Mouse (Mus musculus): ENCODE data around the gene Lin9.

The Lin9 gene

DNA sequence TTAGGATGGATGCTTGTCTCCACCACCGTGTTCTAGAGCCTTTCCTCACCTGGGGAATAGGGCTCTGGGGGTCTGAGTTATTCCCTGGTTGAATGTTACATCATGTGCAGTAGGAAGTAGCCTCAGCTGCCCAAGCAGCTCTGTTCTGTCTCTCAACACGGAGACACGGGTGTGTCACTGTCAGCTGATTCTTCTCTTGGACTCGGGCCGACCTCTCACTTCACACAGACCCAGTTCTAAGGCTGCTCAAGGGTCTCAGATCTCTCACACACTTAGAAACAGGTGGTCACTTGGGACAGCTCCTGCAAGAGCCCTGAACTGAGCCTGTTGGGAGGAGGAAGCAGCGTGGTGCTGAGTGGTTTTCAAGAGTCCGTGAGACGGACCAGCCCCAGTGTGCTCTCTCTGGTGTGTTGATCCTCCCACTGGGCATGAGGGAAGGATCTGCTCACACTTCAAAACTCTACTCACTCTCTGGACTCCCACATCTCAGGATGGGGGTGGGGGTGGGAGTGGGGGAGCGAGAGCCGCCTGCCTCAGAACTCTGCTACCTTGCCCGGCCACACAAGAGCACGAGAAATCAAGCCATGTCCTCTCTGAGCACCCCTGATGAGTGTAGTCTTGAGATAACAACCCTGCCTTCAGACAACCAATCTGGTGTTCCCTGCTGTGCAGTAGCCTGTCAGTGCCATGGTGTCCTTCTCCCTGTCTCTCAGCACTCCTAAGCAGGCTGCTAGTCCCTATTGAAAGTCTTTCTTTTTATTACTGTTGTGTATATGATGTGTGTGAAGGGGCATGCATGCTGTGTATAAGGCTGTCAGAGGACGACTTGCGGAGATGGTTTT, 68.2 kb downstream of the Lin9 start:
- no peak for DNase-seq

DNA sequence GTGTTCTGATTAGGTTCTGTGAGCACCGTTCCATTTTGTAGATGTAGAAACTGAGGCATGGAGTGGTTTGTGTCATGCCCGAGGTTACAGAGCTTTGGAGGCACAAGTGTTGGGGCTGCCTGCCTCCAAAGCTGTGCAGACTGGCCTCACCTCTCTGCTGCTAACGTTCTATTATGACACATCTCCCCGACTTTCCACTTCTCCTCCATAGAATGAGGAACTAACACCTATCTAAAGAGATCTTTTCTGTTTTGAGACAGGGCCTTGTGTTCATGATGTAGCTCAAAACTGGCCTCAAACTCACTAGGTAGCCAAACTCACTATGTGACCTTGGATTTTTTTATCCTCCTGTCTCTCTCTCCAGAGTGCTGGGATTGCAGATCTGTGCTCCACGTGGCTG, 77.8 kb downstream of the Lin9 start:
- no peak for DNase-seq

DNA sequence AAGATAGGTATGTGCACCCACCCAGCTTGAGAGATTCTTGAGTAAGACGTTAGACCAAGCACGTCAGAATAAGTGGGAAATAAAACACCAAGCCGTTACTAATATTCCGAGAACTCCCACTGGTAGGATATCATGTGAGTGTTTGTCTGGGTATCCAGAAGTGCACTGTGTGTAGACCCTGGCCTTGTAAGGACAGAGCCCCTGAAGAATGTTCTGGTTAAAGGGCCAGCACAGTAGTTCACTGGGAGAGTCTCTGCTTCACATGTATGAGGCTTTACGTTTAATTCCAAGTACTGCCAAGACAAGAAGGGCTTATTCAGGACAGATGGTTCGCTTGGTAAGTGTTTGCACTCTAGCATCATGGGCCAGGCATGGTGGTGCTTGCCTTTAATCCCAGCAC, 78.5 kb downstream of the Lin9 start:
- DNase-seq, result no peak

DNA sequence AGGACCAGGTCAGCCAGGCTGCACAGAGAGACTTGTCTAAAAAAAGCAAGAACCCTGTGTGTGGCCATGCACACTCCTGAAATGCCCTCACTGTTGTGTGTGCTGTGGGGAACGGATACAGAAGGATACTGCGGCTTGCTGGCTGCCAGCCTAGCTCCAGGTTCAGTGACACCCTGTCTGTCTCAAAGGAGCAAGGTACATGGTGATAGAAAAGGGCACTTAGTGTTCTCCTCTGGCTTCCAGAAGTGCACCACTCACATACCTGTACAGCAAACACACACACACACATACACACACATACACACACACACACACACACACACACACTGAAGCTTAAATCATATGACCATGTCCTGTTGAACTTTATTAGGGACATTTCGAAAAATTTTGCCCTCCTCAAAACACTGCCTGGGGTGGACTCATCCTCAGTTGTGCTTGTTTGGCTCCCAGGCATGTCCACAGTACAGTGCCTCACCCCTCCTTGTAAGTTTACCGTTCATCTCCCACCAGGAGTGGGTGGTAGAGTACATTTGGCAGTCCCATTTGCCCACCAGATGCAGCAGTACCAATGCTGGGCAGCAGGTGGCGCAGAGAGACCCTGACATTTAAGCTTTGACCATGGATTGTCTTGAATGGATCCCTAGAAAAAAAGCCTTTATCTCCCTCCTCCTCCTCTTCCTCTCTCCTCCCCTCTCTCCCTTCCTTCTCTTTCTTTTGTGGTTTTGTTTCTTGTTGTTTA, 79.2 kb downstream of the Lin9 start:
- DNase-seq, result peak; percentile 88

DNA sequence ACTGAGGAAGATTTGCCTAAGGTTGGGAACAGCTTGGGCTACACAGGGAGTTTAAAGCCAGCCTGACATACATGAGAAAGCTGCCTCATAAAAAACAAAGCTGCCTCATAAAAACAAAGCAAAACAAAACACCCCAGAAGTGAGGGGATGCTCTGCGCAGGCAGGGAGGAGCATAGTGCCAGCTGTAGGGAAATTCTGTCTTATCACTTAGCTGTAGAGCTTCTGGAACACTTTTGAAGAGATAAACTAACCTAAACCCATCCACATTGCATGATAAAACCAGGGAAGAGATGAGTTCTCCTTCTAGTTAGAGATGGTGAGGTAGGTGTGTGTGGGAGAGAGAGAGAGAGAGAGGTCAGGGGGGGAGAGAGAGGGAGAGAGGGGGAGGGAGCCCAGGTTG, 81.7 kb downstream of the Lin9 start:
- DNase-seq, result no peak

DNA sequence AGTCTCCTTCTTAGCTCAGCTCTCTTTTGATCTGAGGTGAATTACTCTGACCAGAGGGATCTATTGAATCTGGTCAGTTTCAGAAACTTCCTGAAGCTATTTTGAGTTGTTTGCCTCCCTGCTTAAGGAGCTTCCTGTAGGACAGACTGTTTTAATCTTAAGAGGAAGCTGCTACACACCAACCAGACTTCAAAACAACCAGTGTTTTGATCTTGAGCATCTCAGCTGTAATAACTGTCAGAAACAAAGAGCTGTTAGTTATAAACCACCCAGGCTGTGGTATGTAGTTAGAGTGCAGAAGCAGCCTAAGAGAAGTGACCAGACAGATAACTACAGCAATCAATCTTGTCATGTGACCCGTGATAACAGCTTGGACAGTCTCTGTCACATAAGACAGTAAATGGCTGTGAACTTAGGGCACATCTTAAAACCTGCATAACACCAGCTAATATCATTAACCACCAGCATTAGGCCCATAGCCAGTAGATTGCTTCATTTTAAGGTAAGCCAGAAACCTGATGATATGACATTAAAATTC, 82.8 kb downstream of the Lin9 start:
- no peak for DNase-seq

DNA sequence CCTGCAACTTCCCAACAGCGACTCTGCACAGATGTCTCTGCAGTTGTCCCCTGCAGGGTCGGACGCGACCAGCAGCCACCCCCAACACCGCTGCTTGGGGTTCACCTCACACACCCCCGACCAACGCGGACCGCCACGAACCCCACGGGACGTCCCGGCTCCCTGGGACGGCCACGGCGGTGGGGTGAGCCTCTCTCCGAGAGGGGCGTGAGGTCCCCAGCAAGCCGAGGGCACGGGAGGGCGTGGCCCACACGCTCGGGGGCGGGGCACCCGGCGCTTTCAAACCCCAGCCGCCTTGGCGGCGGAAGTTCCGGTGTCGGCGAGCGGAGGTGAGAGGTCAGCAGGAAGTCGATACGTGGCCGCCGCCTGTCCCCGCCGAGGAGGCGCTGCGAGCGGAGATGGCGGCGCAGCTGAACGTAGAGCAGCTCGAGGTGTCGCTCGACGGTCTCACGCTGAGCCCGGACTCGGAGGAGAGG, 84.8 kb downstream of the Lin9 start, which contains the start of gene Acbd3:
Gene Acbd3, plus strand, starts transcription at position 340 of the 476 bp plus-strand sequence.
- DNase-seq, result peak; percentile 92

DNA sequence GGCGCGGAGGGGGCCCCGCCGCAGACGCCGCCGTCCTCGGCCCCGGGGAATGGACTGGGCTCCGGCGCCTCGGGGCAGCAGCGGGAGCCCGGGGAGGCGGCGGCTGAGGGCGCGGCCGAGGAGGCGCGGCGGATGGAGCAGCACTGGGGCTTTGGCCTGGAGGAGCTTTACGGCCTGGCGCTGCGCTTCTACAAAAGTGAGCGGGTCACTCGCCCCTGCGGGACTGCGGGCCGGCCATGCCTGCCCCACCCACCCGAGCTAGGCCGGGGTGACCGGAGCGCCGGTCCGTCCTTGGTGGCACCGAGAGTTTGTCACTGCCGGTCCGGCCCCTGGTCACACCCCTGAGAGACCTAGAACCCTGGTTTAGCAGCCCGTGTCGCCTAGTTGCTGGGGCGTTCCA, 85.2 kb downstream of the Lin9 start:
- DNase-seq, result no peak

DNA sequence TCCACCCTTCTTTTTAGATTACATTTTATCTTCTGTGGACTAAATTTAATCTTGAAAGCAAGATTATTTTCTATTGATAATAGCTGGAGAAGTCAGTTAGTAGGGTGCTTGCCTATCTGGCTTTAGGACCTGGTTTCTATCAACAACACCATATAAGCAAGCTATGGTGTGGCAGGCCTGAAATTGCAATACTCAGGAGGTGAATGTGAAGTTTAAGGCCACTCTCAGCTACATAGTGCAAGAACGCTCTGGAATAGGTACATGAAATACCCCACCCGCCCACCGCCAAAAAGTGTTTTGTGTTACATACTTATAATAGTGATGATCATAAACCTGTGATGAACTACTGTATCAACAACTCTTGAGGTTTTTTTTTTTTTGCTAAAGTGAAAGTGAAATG, 88.3 kb downstream of the Lin9 start:
- DNase-seq, result no peak
